Mouse (Mus musculus) bone marrow macrophage, adult 2 months (primary cell): ENCODE measurements around the gene Ranbp3l.

Source experiments
- CTCF ChIP-seq: IDR thresholded peaks from 2 replicates; pipeline ENCODE4 v1.5.1; 2012; ENCODE audit warnings: low read depth, mild to moderate bottlenecking, low read length, moderate library complexity
- POLR2A ChIP-seq: IDR thresholded peaks from 2 replicates; pipeline ENCODE4 v1.6.1; 2012; ENCODE audit warnings: mild to moderate bottlenecking, low read depth, low read length, borderline replicate concordance

DNA sequence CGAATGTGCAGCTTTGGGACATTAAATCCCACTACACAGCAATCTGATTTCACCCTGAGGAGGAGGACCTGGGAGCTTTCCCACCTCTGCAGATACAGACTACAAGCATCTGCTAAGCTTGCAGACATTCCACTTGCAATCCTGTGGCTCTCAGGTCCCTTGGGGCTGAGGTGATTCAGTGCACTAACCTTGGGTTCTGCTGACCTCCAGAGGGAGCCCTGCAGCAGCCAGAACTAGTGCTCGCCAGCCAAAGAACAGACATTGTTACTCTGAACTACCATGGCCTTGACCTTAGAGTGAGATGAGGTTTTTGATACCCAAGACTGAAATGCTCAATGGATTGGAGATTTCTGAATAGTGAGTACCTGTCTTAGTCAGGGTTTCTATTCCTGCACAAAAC lies 4.4 kb upstream of the Ranbp3l start:
- TF ChIP-seq CTCF, result no peak
- TF ChIP-seq POLR2A, result no peak
